Mouse (Mus musculus) forebrain, embryonic 16.5 days (tissue): ENCODE data around the gene Spo11. TPM values are rescaled to one million over a fixed set of nuclear protein-coding genes. Genes with fewer than 3 reads are reported as not detected.
A peak's percentile ranks its signal among the peaks of the same experiment; 100 is the strongest.

Experiments used
- ATAC-seq: fragments of 200-750 bp; cut with Nextera tagmentation; 2 replicates; pipeline ENCODE4 v1.8.0; 2017; ENCODE audit warnings: mild to moderate bottlenecking, moderate library complexity
- H3K27ac ChIP-seq: fragments of 300-500 bp; sonication (generic); 2 replicates; pipeline ENCODE4 v1.5.1; 2014; ENCODE audit warnings: low read length, control low read depth
- H3K27me3 ChIP-seq: fragments of 300-500 bp; sonication (generic); replicated peaks from 2 replicates; pipeline ENCODE4 v1.6.1; 2014; ENCODE audit warnings: low read length; ENCODE audit not compliant: control insufficient read depth, insufficient read depth
- H3K36me3 ChIP-seq: fragments of 300-500 bp; sonication (generic); 2 replicates; pipeline ENCODE4 v1.6.1; 2014; ENCODE audit not compliant: control insufficient read depth, insufficient read depth
- H3K4me1 ChIP-seq: fragments of 300-500 bp; sonication (generic); replicated peaks from 2 replicates; pipeline ENCODE4 v1.6.1; 2014; ENCODE audit warnings: low read length; ENCODE audit not compliant: control insufficient read depth, insufficient read depth
- H3K4me2 ChIP-seq: fragments of 300-500 bp; sonication (generic); 2 replicates; pipeline ENCODE4 v1.6.1; 2014; ENCODE audit warnings: mild to moderate bottlenecking, low read length, control low read depth
- H3K4me3 ChIP-seq: fragments of 300-500 bp; sonication (generic); replicated peaks from 2 replicates; pipeline ENCODE4 v1.5.1; 2014; ENCODE audit warnings: mild to moderate bottlenecking, low read length, control low read depth
- H3K9ac ChIP-seq: fragments of 300-500 bp; sonication (generic); replicated peaks from 2 replicates; pipeline ENCODE4 v1.6.1; 2014; ENCODE audit warnings: low read depth, low read length, control low read depth
- H3K9me3 ChIP-seq: fragments of 300-500 bp; sonication (generic); 2 replicates; pipeline ENCODE4 v1.6.1; 2016; ENCODE audit warnings: low read length; ENCODE audit not compliant: control insufficient read depth
- WGBS: fragments of 180-500 bp; shearing (Covaris S2); extraction: QIAGEN DNeasy Blood & Tissue Kit; methylation state at CpG from one replicate; pipeline ENCODE4 v1.1.7; 2014; 5-methylcytosine and 5-hydroxymethylcytosine counted together
- polyA plus RNA-seq: library from polyadenylated mRNA; unstranded; fragments of >200 nt; fragmentation: Nextera tagmentation; extraction: Ambion mirVana; gene quantifications from 2 replicates; pipeline ENCODE4 v1.2.1, GENCODE M21; 2015

Gene Spo11
- 0.68 and 0.75 TPM in 2 replicates for polyA plus RNA-seq

DNA sequence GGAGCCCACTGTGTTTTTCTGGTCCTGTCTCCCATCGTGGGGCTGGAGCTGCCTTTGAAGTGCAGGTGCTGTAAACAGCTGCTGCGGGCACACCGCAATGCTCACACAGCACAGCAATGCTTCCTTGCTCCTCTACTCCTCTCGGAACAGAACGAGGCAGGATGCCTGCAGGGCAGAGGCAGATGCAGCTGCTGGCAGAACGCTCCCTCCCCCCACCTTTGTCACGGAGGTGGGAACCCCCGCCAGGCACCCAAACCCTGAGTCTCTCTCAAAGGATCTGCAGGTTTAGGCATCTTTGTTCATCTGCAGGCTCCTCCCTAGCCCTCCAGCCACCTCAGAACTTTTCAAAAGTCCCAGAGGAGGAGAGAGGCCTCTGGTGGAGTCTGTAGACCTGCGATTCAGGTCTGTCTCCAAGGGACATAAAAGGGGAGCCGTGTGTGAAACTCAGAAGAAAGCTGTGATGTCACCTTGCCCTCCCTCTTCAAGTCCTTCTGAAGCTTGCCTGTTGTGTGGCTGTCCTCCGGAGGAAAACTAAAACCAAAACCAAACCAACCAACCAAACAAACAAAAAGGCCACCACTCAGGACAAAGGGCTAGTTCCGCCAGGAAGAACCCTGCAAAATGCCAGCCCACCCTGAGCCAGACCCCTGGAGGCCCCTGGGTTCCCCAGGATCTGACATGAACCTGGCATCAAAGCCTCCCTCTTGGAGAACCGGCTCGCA, at the start of gene Spo11:
Gene Spo11 (plus strand): TSS at position 292 of the 722 bp plus-strand sequence.
- peak within 1 kb of the TSS; percentile 18; the same call in 1 of the 2 replicates for H3K27ac ChIP-seq
- 0 out of 2 replicates have a peak within 1 kb of the TSS, but pooled peaks have one; percentile 14 for H3K4me2 ChIP-seq
- H3K36me3 ChIP-seq: no peaks in the 10 kb centered on the region
- H3K4me3 ChIP-seq: no peak within 1 kb of the TSS
- H3K4me1 ChIP-seq: peaks cover 12% of the 10 kb centered on the region
- 9% methylated on average over 14 of the region's 14 CpGs for WGBS
- H3K9me3 ChIP-seq: no peaks in the 10 kb centered on the region
- H3K9ac ChIP-seq: no peak within 1 kb of the TSS
- no peaks in the 10 kb centered on the region for H3K27me3 ChIP-seq
- no peak for ATAC-seq

- WGBS: 81% methylated on average over 14 of the region's 14 CpGs
- ATAC-seq: no peak
- Histone ChIP-seq H3K4me3 (no peak overlapping the region), H3K9me3 (no peaks in the 10 kb centered on the region), H3K36me3 (no peaks in the 10 kb centered on the region), H3K4me1 (peaks cover 16% of the 10 kb centered on the region), H3K4me2 (no peak overlapping the region), H3K9ac (no peak overlapping the region), H3K27ac (no peak overlapping the region), H3K27me3 (no peaks in the 10 kb centered on the region; the same call in 1 of the 2 replicates)
Observed at GRCm38 (mm10) chr2:172929905-172930436, 47.5 kb upstream of the Spo11 start.

DNA sequence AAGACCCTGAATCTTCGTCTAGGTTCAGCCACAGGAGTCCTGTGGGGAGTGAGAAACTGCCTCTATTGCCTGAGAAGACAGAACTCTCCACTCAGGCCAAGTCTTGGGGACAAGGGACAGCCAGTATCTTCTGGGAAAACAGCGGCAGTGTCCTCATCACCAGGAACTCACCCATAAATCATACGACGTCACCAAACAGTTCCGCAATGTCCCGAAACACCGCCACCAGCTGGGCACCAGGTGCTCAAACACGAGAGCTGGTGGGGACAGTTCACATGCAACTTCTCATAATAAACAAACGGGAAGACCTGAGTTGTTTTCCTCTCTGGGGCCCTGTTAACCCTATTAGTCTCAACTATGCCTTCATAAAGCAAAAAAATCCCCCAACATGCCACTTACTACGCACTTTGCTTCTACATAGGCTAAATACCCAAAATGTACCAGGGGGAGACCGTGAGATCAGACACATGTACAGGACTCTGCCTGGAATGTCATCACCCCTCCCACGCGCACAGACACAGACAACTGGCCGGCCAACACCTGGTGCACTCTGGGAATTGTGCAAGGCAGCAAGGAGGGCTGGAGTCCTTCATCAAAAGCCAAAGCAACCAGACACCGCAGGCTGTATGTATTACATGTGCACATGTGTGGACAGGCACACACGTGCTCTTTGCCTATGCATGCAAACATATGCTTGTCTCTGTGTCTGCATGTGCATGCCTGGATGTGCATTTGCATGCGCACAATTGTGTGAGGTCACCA, 46.2 kb upstream of the Spo11 start:
- Histone ChIP-seq H3K36me3 (no peaks in the 10 kb centered on the region), H3K27me3 (peaks cover 10% of the 10 kb centered on the region), H3K4me2 (no peak overlapping the region), H3K9ac (no peak overlapping the region), H3K27ac (no peak overlapping the region), H3K4me3 (no peak overlapping the region), H3K4me1 (peaks cover 20% of the 10 kb centered on the region), H3K9me3 (no peaks in the 10 kb centered on the region)
- ATAC-seq: no peak
- WGBS: 81% methylated on average over 17 of the region's 17 CpGs

DNA sequence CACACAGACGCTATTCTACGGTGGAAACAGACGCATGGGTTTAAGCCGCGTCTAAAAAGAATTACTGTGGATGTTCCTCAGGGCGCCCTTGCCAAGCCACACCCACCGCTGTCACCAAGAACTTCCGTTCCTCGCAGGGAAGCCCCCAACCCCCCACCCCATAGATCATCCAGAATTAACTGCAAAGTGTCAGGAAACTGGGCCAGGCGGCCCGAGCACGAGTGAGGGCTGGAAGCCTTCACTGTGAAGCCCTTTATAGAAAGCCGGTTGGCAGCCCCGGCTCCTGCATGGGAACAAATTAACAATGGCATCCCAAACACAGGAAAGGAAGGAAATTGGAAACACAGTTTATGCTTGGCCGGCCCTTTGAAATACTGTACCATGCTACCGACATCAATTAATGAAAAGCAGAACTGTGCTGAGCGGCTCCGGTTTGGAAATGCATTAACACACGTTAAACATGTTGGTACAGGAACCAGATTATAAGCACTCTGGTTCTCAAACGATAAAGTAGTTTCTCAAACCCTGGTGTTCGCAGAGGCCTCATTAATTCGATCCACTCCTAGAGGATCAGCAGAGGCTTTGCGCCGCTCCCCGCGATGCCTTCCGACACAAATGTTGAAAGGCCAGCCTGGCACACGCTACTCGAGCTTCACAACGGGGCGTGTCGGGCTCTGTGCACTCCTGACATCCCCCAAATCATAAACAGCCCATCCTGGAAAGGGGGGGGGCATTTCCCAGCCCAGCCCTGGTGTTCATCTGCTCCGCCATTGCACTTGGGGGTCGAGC, 43.7 kb upstream of the Spo11 start:
- peak overlapping the region; percentile 65 for H3K27ac ChIP-seq
- H3K9me3 ChIP-seq: no peaks in the 10 kb centered on the region
- WGBS: under 1% methylated on average over 34 of the region's 34 CpGs
- H3K27me3 ChIP-seq: peaks cover 35% of the 10 kb centered on the region
- no peaks in the 10 kb centered on the region for H3K36me3 ChIP-seq
- peak overlapping the region; percentile 56 for H3K4me2 ChIP-seq
- peak overlapping the region; percentile 55 for H3K9ac ChIP-seq
- ATAC-seq: peak; percentile 77
- H3K4me1 ChIP-seq: peaks cover 24% of the 10 kb centered on the region
- peak overlapping the region; percentile 28 for H3K4me3 ChIP-seq

DNA sequence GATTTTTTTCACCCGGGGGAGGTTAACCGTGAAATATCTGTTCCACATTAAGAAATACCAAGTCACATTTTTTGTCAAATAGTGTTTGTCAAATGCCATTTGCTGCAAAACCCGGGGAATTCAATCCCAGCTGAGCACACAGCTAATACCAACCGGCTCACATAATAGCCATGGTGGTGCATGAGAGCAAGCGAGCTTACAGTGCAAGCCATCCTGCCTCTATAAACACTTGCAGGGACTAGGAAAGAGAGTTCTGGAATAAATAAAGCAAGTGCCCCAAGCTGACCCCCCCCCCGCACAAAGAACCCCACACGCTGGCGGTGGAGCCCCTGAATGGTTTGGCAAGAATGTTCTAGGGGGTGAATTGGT, 43.1 kb upstream of the Spo11 start:
- no peak; the same call in 1 of the 2 replicates for ATAC-seq
- WGBS: 2% methylated on average over 8 of the region's 8 CpGs

DNA sequence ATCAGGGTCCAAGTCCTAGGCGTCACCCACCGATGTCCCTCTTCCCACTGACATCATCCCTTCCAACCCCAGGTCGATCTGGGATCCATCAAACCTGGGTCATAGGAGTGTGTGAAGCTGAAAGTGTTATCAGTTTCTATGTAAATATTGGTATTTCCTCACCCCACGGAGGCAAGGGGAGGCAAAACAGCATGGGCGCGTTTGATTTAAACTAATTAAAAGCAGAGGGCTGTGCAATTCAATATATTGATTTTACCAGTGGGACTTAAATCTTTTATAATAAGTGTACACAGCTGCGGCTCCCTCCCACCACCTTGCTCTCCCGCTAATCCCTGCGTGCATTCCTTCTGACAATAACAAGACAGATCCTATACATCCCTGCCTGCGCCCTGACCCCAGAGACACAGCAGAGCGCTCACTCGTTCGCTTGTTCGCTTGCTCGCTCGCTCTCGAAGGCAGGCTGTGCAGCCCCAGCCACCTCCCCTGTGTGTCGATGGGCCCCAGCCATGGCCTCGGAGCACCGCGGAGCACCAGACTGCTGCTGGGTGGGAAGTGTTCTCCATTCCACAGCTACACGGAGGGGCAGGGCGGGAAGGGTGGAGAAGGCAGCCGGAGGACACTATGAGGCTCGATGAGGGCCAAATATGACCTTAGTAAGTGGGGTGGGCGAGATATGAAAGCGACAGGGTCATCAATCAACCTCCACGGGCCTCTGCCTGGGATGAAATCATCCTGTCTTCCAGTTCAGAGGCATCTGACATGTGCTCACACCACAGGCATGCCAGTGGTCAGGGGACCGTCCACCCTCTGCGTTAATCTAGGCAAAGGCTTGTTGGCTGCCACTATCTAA, 42.4 kb upstream of the Spo11 start:
- ATAC-seq: no peak
- peaks cover 47% of the 10 kb centered on the region for H3K27me3 ChIP-seq

More for the DNA sequence above, 43.1 kb upstream of the Spo11 start:
- Histone ChIP-seq H3K9ac (peak overlapping the region; percentile 55), H3K4me3 (peak overlapping the region; percentile 28), H3K4me2 (peak overlapping the region; percentile 56), H3K27ac (peak overlapping the region; percentile 65), H3K36me3 (no peaks in the 10 kb centered on the region), H3K9me3 (no peaks in the 10 kb centered on the region), H3K27me3 (peaks cover 40% of the 10 kb centered on the region), H3K4me1 (peaks cover 30% of the 10 kb centered on the region)

GRCm38 (mm10) chr2:172935776-172936562, 41.5 kb upstream of the Spo11 start:
- H3K27ac ChIP-seq: no peak overlapping the region
- no peak overlapping the region for H3K4me3 ChIP-seq
- peaks cover 50% of the 10 kb centered on the region for H3K27me3 ChIP-seq
- no peak for ATAC-seq
- 33% methylated on average over 12 of the region's 12 CpGs for WGBS
- no peaks in the 10 kb centered on the region for H3K9me3 ChIP-seq
- H3K36me3 ChIP-seq: no peaks in the 10 kb centered on the region
- H3K4me1 ChIP-seq: peaks cover 42% of the 10 kb centered on the region
- H3K9ac ChIP-seq: no peak overlapping the region
- no peak overlapping the region for H3K4me2 ChIP-seq

More for the DNA sequence above, 42.4 kb upstream of the Spo11 start:
- peaks cover 37% of the 10 kb centered on the region for H3K4me1 ChIP-seq
- H3K36me3 ChIP-seq: no peaks in the 10 kb centered on the region
- peak overlapping the region; percentile 65; the same call in 1 of the 2 replicates for H3K27ac ChIP-seq
- WGBS: 11% methylated on average over 30 of the region's 30 CpGs
- H3K9ac ChIP-seq: no peak overlapping the region
- peak overlapping the region; percentile 9; the same call in 1 of the 2 replicates for H3K4me2 ChIP-seq
- no peaks in the 10 kb centered on the region for H3K9me3 ChIP-seq
- no peak overlapping the region for H3K4me3 ChIP-seq

DNA sequence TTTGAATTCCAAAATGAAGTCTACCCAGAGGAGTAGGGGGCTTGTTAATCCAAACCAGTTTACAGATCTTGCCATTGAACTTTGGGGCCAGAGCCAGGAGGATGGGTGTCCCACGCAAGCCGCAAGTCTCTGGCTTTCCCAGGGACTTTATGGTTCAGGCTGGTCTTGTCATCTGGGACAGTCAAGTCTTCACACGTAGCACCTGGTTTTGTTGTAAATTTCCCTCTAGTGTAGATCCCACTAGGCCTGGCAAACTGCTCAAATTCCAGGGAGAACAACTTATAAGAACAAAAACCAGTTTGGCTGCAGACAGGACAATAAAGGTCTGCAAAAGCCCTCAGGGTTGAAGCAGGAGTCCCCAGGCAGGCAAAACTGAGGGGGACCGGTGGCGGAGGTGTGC, 40.7 kb upstream of the Spo11 start:
- peaks cover 58% of the 10 kb centered on the region for H3K27me3 ChIP-seq
- no peak overlapping the region for H3K27ac ChIP-seq
- H3K4me3 ChIP-seq: no peak overlapping the region
- peaks cover 42% of the 10 kb centered on the region for H3K4me1 ChIP-seq
- no peaks in the 10 kb centered on the region for H3K36me3 ChIP-seq
- H3K9ac ChIP-seq: no peak overlapping the region
- 36% methylated on average over 5 of the region's 5 CpGs for WGBS
- H3K4me2 ChIP-seq: no peak overlapping the region
- no peak for ATAC-seq
- H3K9me3 ChIP-seq: no peaks in the 10 kb centered on the region
